Mouse (Mus musculus): ENCODE data around the gene Nts.
"Not testable (repeated sequence)": the region's sequence is repeated elsewhere in the genome, so short reads cannot be mapped to it uniquely, and the experiment has no call there.

The Nts gene

DNA sequence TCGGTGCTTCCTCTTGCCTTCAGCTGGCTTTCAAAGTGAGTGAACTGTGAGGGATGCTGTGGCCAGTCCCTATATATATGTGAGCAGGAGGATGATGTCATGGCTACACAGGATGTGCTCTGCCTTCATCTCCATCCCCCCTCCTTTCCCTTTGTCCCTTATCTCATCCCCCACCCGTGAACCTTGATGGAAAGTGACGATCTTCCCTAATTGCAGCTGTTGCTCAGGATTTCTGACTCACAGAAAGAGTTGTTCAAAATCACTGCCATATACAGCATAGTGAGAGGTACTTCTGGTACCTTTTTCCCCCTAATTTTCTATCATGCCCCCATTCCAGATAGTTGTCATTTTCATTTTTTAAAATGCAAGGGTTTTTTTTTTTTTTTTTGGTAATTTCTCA is at the start of gene Nts:
Gene Nts, minus strand, starts transcription at position 101 of the 400 bp plus-strand sequence.
- DNase-seq (ENCODE audit: low read depth, low spot score) = no peak

DNA sequence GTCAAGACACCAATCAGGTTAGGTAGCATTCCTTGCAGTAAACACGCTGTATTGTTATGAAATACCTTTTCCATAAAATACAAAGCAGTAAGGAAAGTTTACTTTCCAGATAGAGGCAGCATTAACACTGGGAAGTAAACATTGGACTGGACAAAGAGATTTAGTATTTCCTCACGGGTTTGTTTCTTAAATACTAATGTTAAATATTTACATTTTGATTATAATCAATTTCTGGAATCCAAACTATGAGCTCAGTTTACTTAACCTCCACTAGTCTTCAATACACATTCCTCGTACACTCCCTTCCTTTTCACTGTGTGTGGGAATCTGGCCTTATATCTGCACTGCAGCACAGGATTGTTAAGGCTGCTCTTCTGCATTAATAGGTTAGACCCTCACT is 37.6 kb upstream of the Nts start:
- no peak for DNase-seq (ENCODE audit: low read depth, low spot score)

DNA sequence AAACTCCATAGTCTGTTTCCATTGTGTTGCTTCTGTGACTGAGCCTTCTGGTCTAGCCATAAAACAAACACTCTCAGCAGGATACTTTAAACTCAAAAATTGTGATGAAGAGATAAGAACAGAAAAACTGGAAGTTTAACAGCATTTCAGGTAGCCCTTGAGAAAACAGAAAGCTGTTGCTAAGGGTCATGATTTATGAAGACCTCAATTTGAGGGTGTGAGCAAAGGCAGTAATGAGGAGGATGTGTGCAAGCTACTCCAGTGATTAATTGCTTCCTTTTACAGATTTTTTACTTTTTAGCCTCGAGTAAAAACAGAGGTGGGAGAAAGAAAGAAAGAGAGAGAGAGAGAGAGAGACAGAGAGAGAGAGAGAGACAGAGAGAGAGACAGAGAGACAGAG is 23.9 kb upstream of the Nts start:
- no peak for DNase-seq (ENCODE audit: low read depth, low spot score)

DNA sequence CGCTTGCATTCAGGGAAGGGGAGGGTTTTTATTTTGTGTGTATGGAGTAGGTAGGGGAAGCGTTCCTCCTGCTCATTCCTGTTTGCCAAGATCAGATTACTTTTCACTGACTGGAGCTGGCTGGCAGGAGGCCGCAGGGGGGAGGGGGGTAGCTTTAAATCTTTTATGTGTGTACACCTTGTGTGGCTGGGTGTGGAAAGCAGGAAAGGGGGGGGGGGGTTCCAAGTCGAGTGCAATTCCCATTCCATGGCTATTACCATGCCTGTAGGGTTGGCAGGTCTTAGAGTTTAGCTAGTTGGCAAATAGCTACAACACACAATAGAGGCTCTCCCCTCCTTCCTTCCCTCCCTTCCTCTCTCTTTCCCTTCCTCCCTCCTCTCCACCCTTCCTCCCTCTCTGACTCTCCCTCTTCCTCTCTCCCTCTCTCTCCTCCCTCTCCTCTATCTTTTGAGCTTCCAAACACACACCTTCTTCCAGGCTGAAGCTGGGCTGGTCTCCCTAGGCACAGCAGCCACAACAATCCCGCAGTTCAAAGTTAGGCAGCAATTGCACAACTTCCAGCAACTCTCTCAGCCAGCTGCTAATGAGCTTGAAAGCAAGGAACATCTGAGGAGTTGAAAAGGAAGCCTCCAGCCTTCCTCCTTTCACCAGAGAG is 21.6 kb upstream of the Nts start, which contains the start of gene Rassf9:
Gene Rassf9, plus strand, starts transcription at position 416 of the 655 bp plus-strand sequence.
- no peak for DNase-seq (ENCODE audit: low read depth, low spot score)

DNA sequence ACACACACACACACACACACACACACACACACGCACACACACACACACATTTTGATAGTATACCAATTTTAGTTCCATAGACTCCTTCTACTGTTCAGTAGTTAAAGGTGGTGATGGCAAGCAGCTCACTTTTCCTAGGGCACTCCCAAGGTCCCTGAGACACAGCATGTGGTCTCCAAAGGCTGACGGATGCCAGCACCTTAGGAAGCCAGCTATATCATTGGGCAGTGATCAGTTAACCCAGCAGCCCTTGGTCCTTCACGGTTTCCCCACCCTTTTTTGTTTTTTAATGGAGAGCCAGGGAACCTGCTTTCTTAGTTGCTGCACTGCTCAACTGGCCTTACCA is 21.1 kb upstream of the Nts start:
- peak; percentile 25 for DNase-seq (ENCODE audit: low read depth, low spot score)

DNA sequence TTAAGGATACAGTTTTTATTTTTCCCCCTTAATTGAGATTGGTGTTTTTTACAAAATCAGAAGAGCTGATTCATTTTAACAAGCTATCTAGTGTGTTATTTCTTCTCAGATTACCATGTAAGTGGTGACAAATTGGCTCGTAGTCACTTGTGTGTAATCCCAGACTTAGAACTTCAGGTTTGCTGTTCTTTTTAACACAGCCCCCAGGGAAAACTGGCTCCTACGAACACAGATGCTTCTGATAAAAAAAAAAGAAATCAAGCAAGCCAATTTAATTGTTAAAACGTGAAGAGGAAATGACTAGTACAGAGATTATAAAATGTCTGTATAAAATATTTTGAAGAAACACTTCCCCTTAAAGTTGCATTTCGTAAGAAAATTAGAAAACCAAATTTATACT is 17.1 kb upstream of the Nts start:
- DNase-seq (ENCODE audit: low read depth, low spot score) = no peak

DNA sequence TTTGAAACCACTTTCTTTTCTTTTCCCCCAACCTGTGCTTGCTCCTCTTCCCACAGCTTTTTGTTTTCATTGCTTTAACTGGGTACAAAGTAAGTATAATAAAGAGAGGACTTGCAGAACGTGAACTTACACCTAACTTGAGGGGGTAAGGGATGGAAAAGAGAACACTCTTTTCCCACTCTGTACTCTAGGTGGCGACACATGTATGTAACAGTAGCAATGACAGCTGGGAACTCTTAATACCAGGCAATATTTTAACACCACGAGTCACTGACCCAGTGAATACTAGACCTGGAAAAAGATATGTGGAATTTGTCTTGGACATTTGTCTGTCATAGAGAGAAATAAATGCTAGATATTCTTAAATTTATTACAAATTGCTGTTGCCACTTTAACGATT is 8.5 kb upstream of the Nts start:
- peak; percentile 44 for DNase-seq (ENCODE audit: low read depth, low spot score)

DNA sequence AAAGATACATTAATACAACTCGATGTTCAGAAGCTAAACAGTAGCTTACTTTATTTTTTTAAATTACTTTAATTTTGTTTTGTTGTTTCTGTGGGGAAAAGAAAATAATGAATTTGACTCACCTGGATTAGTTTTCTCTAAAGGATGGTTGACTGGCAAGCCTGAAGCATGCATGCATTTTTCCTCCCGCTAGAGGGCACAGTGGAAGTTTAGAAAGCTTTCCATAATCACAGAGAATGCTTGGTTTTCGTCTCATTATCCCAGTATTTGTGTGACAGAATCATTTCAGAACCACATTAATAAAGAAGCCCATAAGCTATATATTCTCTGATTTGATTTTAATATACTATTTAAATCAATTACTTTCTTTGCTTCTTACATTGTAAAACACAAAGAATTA is 1.5 kb upstream of the Nts start:
- DNase-seq (ENCODE audit: low read depth, low spot score) = peak; percentile 21

DNA sequence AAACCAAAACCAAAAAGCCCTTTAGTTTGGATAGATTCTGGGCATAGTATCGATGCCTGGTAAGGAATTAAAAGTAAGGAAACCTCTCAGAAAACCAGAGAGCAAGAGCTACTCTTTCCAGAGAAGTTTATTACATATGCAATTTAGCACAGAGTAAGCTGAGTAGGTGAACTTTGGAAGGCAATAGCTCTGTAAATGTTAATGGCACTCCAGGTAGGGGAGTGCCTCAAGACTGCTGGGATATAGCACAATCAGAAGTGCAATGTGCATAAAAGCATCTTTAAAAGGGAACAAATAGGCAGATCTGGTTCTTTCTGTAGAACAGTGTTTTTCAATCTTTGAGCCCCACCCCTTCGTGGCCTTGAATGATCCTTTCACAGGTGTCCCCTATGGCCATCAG is 20.9 kb downstream of the Nts start:
- no peak for DNase-seq (ENCODE audit: low read depth, low spot score)

DNA sequence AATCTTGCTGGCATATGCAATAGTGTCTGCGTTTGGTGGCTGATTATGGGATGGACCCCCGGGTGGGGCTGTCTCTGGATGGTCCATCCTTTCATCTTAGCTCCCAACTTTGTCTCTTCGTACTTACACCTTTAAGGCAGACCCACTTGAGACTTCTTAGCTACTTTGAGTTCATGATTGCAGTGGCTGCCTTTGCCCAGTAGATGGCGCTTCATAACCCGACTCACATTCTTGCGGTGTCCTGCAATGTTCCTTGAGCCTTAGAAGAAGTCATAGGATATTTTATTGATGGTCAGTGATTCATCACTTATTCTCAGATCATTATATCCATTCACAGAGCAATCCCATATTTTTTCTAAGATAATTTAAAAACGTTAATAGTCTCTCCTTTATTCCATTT is 38.5 kb downstream of the Nts start:
- DNase-seq (ENCODE audit: low read depth, low spot score) = peak; percentile 72

DNA sequence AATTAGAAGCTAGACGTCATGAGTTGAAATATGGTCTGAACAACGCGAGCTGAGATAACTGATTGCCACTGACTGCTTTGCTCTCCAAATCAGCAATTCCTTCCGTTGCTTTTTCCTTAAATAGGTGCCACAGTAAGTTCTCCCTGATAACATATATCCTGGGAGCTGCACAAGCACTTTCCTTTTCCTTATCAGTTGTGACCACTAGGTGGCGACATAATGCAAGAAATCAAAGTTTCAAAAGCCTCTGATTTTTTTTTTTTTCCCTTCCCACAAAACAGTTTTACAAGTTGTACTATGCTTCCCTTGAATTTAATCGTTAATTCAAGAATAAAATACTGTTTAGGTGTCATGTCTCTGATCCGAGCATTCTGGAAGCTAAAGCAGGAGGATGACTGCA is 40.8 kb downstream of the Nts start:
- peak; percentile 76 for DNase-seq (ENCODE audit: low read depth, low spot score)

DNA sequence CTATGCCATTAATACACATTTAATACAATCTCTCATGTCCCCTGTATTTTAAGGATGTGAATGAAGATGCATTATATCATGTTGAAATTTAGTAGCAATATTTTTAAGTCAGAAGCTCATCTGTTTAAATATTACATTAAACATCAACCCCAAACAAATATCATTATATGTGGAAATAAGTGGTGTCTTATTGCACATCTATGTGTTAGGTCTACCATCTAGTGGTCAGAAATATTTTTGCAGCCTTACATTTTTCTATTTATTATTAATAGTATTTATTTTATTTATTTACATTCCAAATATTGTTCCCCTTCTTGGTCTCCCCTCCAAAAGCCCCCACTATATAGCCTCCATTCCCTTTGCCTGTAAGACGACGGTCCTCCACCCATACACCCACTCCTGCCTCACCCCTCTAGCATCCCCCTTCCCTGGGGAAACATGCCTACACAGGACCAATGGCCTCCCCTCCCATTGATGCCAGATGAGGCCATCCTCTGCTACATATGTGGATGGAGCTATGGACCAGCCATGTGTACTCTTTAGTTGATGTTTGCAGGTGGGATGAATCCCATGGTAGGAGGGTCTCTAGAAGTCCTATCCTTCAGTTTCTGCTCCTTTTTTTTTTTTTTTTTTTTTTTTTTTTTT is 45.3 kb downstream of the Nts start:
- no peak for DNase-seq (ENCODE audit: low read depth, low spot score)

DNA sequence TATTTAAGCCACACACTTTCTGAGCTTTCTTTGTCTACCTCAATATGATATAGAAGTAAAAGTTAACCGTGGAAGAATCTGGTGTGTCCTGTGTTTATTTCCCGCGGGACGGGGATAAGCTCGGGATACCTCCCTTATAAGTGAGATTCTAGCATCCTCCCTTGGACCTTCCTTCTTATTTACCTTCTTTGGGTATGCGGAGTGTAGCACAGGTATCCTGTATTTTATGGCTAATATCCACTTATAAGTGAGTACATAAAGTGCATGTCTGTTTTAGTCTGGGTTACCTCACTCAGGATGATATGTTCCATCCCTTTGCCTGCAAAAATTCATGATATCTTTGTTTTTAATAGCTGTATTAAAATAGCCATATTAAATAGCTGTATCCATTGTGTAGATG is 54.8 kb downstream of the Nts start:
- not testable (repeated sequence) for DNase-seq (ENCODE audit: low read depth, low spot score)

DNA sequence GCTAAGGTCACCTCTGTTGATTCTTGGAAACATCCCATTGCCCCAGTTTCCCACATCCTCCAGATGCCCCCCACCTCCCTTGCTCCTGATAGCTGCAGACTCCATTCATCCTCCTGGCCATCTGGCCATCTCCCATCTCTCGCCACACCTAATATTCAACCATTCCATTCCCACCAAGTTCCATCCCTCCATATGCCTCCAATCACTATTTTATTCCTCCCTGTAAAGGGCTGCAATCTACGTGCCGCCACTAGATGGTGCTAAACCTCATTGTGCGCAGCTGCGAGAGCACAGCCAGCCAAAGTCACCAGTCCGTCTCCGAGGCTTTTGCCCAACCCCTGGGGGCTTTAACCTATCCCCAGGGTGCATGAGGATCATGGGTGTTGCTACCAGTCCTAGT is 55.2 kb downstream of the Nts start:
- peak; percentile 18 for DNase-seq (ENCODE audit: low read depth, low spot score)

Data from ES-CJ7 (cell line).